Mouse (Mus musculus) embryo, embryonic 11 days (tissue): ENCODE results near the gene Mcu.

ENCODE experiments used
- DNase-seq: peaks from one replicate; pipeline ENCODE4 v3.0.0-alpha.2; 2015

Mcu gene

DNA sequence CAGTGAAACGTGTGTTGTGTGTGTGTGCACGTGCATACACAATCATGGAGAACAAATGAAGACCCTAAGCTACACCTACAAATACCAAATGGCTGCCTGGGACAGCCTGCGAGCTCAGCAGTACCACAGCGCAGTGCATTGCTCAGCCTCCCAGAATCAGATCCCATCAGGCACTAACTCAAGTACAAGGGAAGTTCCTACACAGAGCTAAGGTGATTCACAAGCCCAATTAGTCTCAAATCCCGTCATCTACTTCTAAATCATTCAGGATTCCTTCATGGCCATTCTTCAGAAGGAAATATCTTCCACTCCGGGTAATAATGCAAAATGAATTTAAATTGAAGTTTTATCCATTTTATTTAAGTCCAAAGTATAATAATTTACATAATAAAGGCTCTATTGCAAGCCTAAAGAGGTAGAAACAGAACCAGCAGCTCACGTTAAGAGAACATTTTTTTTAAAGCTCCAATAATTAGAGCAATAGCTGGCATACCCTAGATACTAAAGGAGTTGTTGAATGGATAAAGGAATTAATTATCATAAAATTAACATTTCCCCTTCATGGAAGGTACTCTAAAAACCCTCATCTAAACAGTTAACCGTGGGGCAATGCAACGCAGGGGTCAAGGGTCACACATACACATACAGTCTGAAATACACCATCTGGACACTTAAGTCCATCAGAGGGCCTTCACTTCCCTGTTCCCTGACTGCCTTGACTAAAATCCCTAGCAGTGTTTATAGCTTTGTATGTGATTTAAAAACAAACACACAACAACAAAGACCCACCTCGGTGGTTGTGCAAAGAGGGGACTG lies 47.6 kb downstream of the Mcu start:
- no peak for DNase-seq

DNA sequence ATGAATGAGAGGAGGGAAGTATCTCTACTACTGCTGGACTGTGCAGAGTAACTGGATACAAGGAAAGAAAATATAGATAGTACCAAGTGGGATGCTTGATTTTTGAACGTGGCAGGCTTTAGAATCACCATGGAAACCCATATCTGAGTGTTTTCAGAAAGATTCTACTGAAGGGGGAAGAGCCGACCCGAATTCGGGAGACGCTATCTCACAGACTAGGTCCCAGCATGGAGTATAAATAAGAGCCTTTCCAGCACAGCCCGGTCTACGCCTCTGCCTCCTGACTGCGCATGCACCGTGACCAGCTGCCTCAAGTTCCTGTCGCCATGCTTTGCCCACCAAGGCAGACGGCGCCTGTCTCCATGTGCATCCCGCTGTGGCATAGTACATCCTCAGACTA lies 49.5 kb downstream of the Mcu start:
- no peak for DNase-seq

DNA sequence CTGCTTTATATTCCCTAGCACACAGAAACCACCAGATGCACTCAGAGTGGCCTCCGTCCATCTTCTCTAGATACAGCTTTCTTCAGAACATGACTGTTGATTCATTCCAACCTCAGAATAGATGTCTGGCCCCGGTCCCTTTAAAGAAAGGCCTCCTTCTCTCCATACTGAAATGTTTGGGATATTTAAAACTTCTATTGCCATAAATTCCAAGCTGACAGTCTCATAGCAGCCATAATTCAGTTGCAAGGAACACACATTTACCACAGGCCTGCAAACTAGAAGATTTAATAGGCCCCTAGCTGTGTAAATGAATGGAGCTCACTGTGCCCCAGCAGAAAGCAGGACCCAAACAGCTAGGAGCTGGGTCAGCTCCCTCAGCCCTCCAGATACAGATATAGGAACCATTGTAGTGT lies 50.5 kb downstream of the Mcu start:
- DNase-seq: peak; percentile 42

DNA sequence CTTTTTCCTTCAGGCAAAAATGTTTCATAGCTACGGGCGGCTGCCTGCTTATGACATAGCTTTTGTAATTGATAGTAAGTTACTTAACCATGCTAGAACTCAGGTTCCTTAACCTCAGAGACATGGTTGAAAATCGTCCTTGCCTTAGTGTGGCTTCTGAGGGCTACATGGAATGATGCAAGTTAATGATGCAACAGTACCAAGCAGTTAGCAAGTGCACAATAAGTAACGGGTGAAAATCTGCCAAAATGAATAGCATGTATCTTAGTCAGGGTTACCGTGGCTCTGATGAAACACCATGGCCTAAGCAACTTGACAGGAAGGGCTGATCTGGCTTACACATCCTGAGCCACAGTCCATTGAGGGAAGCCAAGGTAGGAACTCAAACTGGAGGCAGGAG lies 51.9 kb downstream of the Mcu start:
- DNase-seq: no peak

- DNase-seq: peak; percentile 37
Observed at GRCm38 (mm10) chr10:59562511-59562910, 54.0 kb downstream of the Mcu start.

DNA sequence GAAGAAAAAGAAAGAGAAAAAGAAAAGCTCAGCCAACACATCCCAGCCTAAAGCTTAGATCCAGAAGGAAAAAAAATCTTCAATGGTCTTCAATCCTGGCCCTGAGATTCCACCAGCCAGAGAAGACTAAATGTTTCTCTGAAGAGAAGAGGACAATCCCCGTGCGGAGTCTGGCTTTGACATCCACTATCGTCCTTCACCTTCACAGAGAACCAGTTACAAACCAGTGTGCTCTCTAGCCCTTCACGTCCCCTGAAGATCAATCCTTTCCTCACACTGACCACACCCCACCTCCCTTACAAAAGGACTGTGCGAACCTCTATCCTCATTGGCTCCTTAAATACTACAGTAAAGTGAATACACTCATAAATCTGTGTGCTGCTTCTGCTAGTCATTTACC lies 56.4 kb downstream of the Mcu start:
- DNase-seq: no peak

DNA sequence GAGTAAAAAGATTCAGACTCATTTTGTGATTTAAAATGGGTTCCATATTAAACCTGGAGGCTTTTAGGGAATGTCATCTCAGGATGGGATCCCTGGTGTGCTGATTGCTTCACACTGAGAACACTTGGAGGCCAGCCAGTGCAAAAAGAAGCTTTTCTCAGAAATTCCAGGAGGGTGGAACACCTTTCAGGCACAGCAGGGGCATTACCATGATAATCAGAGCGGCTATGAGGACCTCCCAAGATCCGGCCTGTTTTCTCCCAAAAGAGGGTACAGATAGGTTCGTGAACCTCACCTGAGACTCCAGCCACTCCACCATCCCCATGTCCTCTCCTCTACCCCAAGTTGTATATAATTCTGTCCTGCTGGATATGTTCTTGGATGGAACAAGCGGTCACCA lies 57.9 kb downstream of the Mcu start:
- DNase-seq: no peak

DNA sequence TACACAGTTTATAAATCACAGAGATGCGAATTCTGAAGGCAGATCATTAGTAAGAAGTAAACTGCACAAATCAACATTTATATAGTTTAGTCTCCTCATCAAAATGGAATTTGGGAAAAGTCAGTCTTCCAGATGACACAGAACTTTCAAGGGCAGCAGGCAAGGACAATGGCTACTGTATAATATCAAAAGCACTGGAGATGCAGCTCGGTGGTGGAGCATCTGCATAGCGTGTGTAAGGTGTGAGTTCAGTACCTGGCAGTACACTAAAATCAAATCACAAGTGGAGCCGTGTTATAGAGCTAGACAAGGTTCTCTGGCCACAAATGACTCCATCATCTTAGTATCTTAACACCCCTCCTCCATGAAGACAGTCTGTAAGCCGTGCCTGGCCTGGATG lies 58.3 kb downstream of the Mcu start:
- DNase-seq: no peak

- no peak for DNase-seq
Observed at GRCm38 (mm10) chr10:59556541-59556940, 60.0 kb downstream of the Mcu start.

- no peak for DNase-seq
Observed at GRCm38 (mm10) chr10:59554243-59554642, 62.2 kb downstream of the Mcu start.

GRCm38 (mm10) chr10:59552456-59552855 lies 64.0 kb downstream of the Mcu start:
- no peak for DNase-seq

DNA sequence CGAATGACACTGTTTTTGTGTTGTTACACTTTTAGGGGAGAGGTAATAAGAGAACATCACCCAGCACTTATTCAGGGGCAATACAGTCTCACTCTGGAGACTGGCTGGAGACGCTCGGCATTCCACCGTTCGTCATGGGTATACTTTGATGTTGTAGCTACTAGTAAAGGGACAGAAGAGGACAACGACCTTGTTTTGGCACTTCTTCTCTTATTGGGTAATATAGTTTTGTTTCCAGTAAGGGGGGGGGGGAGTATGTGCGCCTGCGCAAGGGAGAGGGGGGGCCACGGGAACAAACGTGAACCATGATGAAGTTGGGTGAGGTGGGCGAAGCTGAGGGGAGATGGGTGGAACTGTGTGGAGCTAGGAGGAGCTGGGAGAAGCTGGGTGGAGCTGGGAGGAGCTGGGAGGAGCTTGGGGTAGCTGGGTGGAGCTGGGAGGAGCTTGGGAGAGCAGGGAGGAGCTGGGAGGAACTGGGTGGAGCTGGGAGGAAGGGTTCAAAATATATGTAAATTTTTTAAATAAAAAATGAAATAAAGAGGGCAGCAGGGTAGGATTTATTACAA lies 67.6 kb downstream of the Mcu start:
- DNase-seq: no peak

- DNase-seq: no peak
Observed at GRCm38 (mm10) chr10:59548211-59548610, 68.3 kb downstream of the Mcu start.

DNA sequence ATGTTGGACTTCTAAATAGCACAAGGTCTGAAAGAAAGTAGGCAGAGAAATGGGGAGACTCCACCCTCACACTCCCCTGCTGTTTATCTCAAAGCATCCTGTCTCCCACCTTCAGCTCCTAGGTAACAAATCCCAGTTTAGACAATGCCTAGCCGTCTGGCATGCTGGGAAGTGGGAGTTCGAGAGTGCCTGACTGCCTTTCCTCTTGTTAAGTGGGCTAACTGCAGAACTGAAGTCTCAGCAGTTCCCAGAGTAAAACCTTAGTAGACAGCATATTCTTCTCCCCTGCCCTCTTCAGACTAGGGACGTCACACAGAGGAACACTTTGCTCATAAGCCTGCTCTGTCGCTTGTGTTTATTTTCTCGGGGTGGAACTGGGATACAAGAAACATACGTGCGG lies 69.1 kb downstream of the Mcu start:
- DNase-seq: no peak

DNA sequence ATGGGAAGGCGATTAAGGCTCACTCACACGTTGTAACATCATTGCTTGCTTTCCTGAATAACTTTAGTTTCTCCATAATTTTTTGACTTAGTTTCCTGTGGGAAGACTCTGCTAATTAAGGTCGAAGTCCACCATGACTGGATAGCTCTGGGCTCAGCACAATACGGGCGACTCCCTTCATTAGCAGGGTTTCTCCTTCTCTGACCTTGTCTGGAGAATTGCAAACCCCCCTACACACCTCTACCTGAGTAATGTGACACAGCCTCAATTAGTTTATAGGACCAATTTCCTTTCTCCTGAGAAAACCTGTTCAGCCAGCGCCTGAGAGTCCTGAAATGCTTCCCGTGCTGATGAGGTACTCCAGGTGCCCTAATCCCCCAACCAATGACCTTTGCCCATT lies 71.3 kb downstream of the Mcu start:
- DNase-seq: no peak

DNA sequence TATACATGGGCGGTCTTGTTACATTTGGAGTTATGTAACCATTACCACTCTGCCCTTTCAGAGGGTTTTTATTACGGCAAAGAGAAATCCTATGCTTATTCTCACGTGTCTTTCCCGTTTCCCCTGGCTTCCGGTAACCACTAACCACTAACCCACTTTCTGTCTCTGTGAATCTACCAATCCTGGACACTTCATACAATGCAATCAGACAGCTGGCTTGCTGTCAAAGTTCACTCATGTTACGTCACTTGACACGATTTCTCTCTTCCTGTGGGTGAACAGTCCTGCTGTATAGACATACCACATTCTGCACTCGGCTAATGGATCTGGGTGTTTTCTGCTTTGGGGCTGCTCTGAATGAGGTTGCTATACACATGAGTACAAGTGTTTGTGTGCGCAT lies 73.1 kb downstream of the Mcu start:
- DNase-seq: no peak

DNA sequence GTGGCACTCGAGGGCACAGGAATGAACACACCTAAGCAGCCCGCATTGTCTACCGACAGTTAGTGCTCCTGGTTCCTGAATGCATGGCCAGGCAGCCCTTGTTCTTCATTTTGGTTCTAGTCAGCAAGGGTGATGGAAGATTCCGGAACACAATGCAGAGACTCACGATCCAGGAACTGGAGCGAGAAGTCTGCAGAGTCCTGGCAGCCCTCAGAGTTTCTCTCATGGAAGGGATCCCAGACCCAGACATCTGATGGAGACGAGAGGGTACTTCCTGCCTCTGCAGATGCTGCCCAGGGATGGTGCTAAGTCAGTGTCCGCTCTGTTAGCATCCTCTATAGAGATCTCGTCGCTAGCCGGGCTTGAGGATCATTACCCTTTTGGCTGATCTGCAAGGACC lies 75.0 kb downstream of the Mcu start:
- DNase-seq: no peak

DNA sequence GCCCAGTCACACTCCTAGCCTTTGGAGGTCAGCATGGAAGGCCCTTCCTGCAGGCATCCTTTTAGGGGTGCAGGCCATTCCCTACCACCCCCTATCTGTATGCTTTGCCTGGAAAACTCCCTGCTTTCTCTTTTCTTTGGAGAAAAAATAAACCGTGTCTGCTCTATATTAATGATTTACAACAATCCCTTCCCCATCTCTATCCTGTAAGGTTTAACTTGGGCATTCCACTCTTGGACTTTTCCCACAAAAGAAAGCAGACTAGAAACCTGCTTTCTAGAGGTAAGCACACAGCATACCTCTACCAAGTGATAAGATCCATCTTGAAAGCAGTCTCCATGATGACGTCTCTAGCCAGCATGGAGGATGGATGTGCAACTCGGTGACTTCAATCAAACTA lies 75.9 kb downstream of the Mcu start:
- no peak for DNase-seq

DNA sequence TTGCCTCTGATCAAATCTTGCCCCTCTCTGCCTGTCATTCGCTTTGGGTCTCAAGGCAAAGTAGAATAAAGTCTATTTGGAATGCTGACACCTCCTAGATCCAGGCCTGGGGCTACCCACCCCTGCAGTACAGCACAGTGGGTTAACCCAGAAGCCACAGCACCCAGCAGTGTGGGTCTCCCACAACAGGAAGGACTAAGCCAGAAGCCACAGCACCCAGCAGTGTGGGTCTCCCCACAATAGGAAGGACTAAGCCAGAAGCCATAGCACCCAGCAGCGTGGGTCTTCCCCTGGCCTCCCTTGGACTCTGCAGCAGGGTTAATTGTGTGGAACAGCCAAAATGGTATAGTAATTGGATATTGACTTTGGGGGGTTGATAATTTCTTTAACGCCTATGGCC lies 76.4 kb downstream of the Mcu start:
- DNase-seq: no peak

DNA sequence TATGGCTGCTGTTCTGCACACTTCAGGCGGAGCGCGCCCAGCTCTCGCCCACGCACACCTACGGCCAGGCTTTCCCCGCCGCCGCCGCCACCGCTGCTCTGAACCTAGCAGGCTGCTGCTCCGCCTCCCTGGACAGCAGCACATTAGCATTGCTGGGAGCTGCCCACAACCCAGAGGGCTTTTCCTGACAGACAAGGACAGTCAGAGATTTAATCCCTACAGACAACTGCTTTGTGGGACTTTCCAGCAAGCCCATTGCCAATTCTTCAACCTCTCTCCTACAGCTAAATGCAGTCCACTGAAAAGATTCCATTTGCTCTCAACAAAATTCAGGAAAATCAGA lies 77.0 kb downstream of the Mcu start:
- peak; percentile 75 for DNase-seq

GRCm38 (mm10) chr10:59538767-59539532 lies 77.5 kb downstream of the Mcu start:
- peak; percentile 39 for DNase-seq

DNA sequence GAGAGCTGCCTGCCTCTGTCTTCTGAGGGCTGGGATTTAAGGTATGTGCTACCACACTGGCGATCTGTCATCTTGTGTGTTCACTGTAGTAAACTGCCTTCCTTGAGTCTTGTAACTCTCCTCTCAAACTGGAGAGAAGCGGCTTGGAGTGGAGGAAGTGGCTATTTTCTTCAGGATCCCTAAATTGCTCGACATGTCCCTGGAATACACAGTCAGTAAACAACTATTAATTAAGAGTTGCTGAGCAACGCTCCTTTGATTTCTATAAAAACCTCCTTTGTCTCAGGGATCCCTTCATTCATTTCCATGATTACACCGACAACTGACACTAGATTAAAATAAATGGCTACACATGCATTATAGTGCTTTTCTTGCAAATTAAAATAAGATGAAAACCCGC lies 78.4 kb downstream of the Mcu start:
- DNase-seq: no peak

DNA sequence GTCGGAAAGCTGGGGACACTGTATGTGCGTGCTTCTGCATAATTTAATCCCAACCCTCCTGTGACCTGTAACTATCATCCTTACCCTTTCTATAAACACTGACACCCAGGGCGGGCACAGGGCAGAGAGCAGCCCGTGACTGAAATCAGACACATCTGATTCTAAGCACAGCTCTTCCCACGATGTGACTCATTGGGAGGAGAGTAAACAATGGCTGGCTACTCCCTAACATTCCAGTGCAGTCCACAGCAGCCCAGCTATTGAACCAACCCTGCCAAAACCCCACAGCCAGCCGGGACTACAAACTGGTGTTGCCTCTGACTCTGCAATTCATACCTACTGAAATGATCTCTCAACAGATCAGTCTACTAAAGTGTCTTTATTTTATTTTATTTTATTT lies 78.9 kb downstream of the Mcu start:
- no peak for DNase-seq

DNA sequence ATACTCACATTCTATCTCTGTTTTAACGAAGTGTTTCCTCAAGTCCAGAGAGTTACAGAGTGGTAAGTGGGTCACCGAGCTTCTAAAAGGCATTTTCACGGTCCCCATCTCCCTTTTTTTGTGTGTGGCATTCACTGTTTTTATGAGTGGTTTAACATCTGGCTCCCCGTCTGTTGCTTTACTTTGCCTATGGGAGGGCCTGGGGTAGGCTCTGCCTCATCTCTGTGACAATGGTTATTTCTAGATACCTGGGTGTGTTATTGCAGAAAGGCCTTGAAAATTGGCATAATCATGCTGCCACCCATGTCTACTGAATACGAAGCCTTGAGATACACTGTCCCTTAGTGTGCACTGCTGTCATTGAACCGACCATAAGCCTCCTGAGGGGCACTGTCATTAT lies 84.2 kb downstream of the Mcu start:
- no peak for DNase-seq
